Mouse (Mus musculus) cerebellum, adult 18-20 months (tissue): ENCODE measurements around the gene Zfp385c.
A peak's percentile ranks its signal among the peaks of the same experiment; 100 is the strongest.
"Not testable (repeated sequence)": the region's sequence is repeated elsewhere in the genome, so short reads cannot be mapped to it uniquely, and the experiment has no call there.

Source experiments
- DNase-seq, 2 experiments: peaks; one replicate each; pipeline ENCODE4 v3.0.0; 2021

Zfp385c gene

GRCm38 (mm10) chr11:100585148-100585547 lies 107.1 kb downstream of the Zfp385c start:
- DNase-seq: no peak

- DNase-seq: no peak
These were observed 107.7 kb downstream of the Zfp385c start for GRCm38 (mm10) chr11:100584561-100584961.

- no peak for DNase-seq
These were observed 109.4 kb downstream of the Zfp385c start for GRCm38 (mm10) chr11:100582836-100583235.

DNA sequence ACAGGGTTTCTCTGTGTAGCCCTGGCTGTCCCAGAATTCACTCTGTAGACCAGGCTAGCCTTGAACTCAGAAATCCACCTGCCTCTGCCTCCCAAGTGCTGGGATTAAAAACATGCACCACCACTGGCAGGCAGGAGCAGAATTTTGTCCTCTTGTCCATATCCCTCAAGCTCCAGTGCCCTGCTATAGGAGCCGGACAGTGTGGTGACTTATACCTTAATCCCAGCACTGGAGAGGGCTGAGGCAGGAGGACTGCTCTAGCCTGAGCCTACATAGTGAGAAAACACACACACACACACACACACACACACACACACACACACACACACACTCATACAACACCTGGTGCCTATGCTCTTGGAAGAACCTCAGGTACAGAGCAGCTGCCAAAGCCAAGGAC lies 109.8 kb downstream of the Zfp385c start:
- DNase-seq: not testable (repeated sequence)

DNA sequence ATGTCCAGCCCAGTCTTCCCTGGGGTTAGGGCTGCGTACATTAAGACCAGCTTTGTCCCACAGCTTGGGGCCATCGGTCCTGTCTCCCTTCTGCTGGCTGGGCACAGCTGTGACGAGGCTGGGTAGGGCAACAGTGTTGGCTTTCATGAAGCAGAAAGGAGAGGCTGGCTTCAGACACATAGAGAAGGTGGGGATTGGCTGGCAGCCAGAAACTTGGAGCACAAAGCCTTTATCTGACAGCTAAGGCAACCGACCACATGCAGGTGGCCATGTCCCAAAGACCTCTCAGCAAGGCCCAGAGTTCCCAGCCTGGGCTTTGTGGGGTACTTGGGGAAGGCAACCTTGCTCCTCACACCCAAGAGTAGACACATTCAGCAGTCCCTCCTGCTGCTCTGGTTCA lies 110.5 kb downstream of the Zfp385c start:
- DNase-seq: peak; percentile 41 to 42

- no peak for DNase-seq
These were observed 112.0 kb downstream of the Zfp385c start for GRCm38 (mm10) chr11:100580275-100580674.

GRCm38 (mm10) chr11:100579116-100579799 lies 113.0 kb downstream of the Zfp385c start:
- no peak for DNase-seq

- DNase-seq: no peak
These were observed 114.2 kb downstream of the Zfp385c start for GRCm38 (mm10) chr11:100577852-100578599.
